7 mouse cellular contexts compared by ENCODE assay signal in genomic region chr2:35336388-35337280, GRCm38 (mm10). TPM values are rescaled to one million over a fixed set of nuclear protein-coding genes. Genes with fewer than 3 reads are reported as not detected.
DNase-seq lines count a peak whose midpoint lies in the region; ATAC-seq lines count a peak whose summit lies in the region.

Gene Stom (minus strand): TSS chr2:35336976.

- peak within 1 kb of the TSS; percentile 80 for H3K9ac ChIP-seq in intestine, embryonic 15.5 days

- H3K36me3 ChIP-seq in intestine, embryonic 15.5 days, result no peaks in the 10 kb centered on the region
- H3K36me3 ChIP-seq in midbrain, embryonic 10.5 days, result no peaks in the 10 kb centered on the region

- H3K27me3 ChIP-seq in intestine, embryonic 15.5 days (replicated peaks), result no peaks in the 10 kb centered on the region
- H3K27me3 ChIP-seq in midbrain, embryonic 10.5 days (ENCODE audit: low read depth, poor library complexity, severe bottlenecking), result peaks cover 20% of the 10 kb centered on the region

- peak within 1 kb of the TSS; percentile 94 for H3K4me2 ChIP-seq in intestine, embryonic 15.5 days (replicated peaks)

- peak; percentile 100 for DNase-seq in adrenal gland, adult 2 months
- peak; percentile 98 for DNase-seq in embryo, embryonic 11.5 days (ENCODE audit: low read depth, low spot score)
- DNase-seq in gastrocnemius, postnatal 36 days, result peak; percentile 100
- peak; percentile 94 to 96 for DNase-seq in left cerebral cortex, postnatal 25 days (ENCODE audit: low spot score in 2 of 2)
- DNase-seq in midbrain, embryonic 10.5 days (ENCODE audit: low spot score), result peak; percentile 99
- DNase-seq in right cerebral cortex, postnatal 4 days, result peak; percentile 99

- H3K9me3 ChIP-seq in intestine, embryonic 15.5 days, result no peaks in the 10 kb centered on the region
- H3K9me3 ChIP-seq in midbrain, embryonic 10.5 days (replicated peaks), result no peaks in the 10 kb centered on the region

- peak within 1 kb of the TSS; percentile 92 for H3K27ac ChIP-seq in intestine, embryonic 15.5 days
- H3K27ac ChIP-seq in midbrain, embryonic 10.5 days (replicated peaks), result peak within 1 kb of the TSS; percentile 83

- peak; percentile 99 for ATAC-seq in intestine, embryonic 15.5 days

- intact Hi-C loops in gastrocnemius, postnatal 36 days (cut with DNase I), result no loop called here
- intact Hi-C loops in left cerebral cortex, postnatal 25 days (cut with DNase I), result no loop called here

- H3K4me3 ChIP-seq in intestine, embryonic 15.5 days (replicated peaks), result peak within 1 kb of the TSS; percentile 79
- H3K4me3 ChIP-seq in midbrain, embryonic 10.5 days, result peak within 1 kb of the TSS; percentile 72

- peaks cover 22% of the 10 kb centered on the region for H3K4me1 ChIP-seq in intestine, embryonic 15.5 days (replicated peaks)
- peaks cover 31% of the 10 kb centered on the region for H3K4me1 ChIP-seq in midbrain, embryonic 10.5 days

- under 1% methylated on average over 45 of the region's 45 CpGs for WGBS in intestine, embryonic 15.5 days
- under 1% methylated on average over 45 of the region's 45 CpGs for WGBS in midbrain, embryonic 10.5 days

RNA-seq across cellular contexts. Expression of gene Stom, which starts in this region (rescaled TPM):
- 10 to 100 TPM; 50.4 to 54.6 TPM for total RNA-seq in adrenal gland, adult 2 months (2021)
- polyA plus RNA-seq in adrenal gland, adult 2 months (2012; rRNA removed), result 14.1 and 15.0 TPM in 2 replicates
- 10 to 100 TPM; 18.4 to 20.7 TPM for total RNA-seq in gastrocnemius, postnatal 36 days (2021)
- 62.7 and 70.0 TPM in 2 replicates for polyA plus RNA-seq in intestine, embryonic 15.5 days (2015; fragmentation: Nextera tagmentation; extraction: Ambion mirVana)
- 1 to 10 TPM; 8.3 to 9.1 TPM for total RNA-seq in left cerebral cortex, postnatal 25 days (2021)
- 12.8 and 13.0 TPM in 2 replicates for polyA plus RNA-seq in midbrain, embryonic 10.5 days (2016; fragmentation: Nextera tagmentation; extraction: Ambion mirVana)

Comparison
In these comparisons a context has a peak if more than half of its experiments do, and no peak if none do; other contexts are left out.
1. Peak in every context shown above with its lines: DNase-seq, ATAC-seq, H3K4me3 ChIP-seq and H3K27ac ChIP-seq.